Mouse (Mus musculus) mouse embryonic stem cell (cell line): ENCODE measurements at regions not wholly inside any gene's neighbourhood (a gene's known extent, or its start where the extent isn't known, plus 50 kb on each side); places are given as distances from the start of the nearest gene placed in this dataset.

Source experiments
- in situ Hi-C, 2 experiments: fragments of 300-500 bp; cut with MboI; formaldehyde crosslinking; loops; 1 replicate in 1 of 2; 3 replicates in 1 of 2; pipeline ENCODE4 v1.14.3; 2019 to 2020; ENCODE audit warnings: low sequenced_read_pairs in 2 of 2, low pct_unique_long_range_greater_than_20kb in 1 of 2, mixed read lengths in 1 of 2; ENCODE audit not compliant: unreplicated experiment in 1 of 2

DNA sequence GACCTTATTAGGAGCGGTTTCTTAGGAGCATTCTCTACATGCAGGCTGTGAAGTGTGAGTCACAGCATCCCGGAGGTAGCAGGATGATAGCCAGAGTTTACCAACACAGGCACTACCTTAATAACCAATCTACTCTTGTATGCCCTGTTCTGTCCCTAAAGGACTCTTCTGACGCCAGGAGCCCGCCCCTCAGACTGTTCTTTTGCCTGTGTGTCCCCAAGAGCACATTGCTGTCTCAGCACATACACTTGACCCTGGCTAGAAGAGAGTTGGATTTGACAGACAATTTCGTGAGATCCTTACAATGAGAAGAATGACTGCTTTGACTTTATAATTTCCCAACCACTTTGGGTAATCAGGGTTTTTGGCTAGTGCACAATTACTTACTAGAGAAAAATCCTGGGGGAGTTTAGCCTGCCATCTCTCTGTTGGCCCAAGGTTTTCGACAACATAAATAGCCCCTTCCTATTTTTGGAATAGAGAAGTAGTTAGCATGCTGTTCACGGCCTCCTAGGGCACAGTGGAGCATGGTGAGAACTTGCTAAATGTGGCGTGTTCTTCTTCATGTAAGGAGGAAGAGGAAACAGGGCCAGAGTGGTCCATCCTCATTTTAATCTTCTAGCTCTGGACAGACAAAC is 122.3 kb upstream of the C1qtnf7 start:
- in situ Hi-C loops = no loop called here

DNA sequence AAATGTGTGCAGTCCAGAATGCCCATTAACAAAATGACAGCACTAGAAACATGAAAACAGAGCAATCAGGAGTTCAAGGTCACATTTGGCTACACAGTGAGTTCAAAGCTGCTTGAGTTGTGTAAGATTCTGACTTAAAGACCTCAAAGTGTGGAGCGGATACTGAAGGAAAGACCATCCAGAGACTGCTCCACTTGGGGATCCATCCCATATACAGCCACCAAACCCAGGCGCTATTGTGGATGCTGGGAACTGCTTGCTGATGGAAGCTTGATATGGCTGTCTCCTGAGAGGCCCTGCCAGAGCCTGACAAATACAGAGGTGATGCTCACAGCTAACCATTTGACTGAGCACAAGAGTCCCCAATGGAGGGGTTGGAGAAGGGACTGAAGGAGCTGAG is 98.1 kb upstream of the C1qtnf7 start:
- in situ Hi-C loops = loop anchor here in 1 of 2 experiments (25.0 kb wide), 1 partner anchor 220 kb away; no protein-coding TSS in a partner anchor

DNA sequence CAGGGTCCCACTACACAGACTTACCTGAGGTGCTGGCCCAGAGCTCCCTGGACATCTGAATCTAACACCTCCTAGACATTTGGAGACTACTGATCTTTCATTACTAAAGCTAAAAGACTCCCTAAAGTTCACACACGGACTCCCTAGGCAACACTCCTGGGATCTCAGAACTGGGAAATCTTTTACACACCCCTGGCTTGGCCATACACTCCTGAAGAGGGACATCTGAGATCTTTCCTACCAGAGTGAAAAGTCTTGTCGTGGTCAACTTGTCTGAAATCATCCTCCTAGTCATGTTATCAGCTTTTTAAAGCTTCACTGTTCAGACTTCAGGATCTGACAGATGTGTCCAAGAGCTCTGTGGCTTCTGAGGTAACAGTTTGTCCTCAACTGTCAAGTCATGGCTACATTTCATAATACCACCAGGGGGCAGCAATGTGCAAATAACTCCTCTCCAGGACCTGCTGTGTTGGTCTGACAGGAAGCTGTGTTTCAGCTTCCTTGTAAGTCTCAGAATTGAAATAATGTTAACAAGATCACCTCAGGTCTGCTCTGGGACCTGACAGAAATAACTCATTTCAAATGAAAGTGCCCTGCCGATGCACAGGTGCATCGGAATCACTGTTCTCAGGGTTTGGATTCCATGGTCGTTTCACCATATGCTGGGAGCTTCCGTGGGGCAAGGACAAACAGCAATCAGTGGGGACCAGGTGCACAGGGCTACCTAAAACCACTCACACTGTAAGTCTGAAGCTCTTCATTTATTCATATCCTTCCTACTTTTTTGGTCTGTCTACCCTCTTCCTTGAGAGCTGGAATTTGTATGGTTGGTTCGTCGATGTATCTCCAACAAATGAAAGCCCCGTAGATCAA is 92.3 kb upstream of the C1qtnf7 start:
- in situ Hi-C loops = loop anchor here in 1 of 2 experiments (25.0 kb wide), 1 partner anchor 214 kb away; no protein-coding TSS in a partner anchor

DNA sequence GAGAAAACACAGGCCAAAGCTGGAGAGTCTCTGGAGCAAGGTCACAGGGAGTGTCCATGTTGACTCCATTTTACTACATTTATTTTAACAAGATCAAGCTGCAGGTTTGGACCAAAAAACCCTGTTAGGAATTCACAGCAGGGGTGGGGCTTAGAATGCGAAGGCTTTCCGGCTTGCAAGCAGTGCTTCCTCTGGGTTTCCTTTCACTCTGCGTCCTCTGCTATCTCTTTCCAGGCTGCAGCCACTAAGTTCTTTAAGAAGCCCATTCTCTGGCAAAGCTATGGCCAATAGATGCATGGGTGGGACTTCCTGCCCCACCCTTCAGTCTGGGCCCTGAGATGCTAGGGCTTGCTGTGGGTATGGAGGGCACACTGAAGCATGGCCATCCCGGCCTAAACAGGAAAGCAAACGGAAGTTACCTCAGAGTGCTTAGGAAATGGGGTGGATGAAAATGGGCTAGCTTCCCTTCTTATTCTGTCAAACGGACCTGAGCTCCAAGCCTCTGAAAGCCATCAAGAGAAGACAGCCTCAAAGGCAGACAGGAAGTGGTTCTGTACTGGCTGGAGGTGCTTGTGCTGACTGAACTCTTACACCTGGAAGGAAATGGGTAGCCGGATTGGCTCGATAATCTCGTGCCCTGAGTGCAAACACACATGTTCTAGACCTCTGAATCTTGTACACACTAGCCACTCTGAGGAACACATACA is 90.6 kb upstream of the C1qtnf7 start:
- in situ Hi-C loops = loop anchor here in 1 of 2 experiments (25.0 kb wide), 1 partner anchor 213 kb away; no protein-coding TSS in a partner anchor

DNA sequence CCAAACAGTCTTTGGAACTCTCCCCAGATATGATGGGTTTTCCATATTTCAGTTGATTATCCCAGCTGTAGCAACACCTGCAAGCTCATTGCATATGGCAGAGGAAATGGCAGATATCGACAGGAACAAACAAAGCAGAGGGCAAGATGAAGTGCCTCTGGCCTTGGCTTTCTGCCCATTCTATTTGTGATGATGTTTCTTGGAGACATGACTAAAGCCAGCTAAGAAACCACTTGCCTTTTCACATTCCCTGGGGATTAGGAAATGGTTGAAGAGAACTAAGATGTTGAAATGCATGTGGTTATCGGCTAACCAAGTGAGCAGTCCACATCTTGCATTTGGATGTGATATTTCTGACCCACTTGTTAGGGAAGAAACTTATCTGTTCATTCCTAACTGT is 82.0 kb upstream of the C1qtnf7 start:
- in situ Hi-C loops = no loop called here

DNA sequence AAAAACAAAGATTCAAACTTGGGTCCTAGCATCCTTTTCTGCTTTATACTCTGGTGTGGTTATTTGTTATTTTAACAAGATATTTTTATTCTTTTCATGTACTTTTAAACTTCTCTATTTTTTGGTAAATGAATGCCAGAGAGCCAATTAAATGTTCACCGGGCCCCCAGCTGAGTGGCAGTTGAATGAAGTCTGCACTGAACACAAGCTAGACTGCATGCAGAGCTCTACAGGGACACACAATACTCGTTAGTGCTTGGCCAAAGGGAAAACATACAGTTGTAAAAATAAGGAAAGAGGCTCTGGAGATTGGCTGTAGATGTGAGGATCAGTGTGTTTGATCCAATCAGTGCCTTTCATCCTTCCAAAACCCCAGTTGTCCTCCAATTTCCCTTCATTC is 76.1 kb upstream of the C1qtnf7 start:
- in situ Hi-C loops = no loop called here

DNA sequence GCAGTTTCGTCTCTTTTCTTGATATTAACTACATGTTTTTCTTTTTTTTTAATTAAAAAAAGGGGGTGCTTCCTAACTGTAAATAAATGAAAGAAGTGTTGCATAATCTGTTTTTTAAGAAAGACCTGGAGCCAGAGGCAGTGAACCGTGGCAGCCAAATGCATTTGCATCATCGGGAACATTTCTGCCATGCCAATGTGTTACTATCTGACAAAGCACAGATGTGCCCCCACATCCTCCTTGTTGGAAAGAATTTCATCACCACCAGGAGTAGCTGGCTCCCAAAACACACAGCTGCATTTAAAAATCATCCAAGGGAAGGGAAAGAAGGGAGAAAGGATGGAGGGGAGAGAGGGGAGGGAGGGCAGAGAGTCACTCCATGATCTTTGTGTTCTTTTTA is 74.0 kb upstream of the C1qtnf7 start:
- in situ Hi-C loops = no loop called here

DNA sequence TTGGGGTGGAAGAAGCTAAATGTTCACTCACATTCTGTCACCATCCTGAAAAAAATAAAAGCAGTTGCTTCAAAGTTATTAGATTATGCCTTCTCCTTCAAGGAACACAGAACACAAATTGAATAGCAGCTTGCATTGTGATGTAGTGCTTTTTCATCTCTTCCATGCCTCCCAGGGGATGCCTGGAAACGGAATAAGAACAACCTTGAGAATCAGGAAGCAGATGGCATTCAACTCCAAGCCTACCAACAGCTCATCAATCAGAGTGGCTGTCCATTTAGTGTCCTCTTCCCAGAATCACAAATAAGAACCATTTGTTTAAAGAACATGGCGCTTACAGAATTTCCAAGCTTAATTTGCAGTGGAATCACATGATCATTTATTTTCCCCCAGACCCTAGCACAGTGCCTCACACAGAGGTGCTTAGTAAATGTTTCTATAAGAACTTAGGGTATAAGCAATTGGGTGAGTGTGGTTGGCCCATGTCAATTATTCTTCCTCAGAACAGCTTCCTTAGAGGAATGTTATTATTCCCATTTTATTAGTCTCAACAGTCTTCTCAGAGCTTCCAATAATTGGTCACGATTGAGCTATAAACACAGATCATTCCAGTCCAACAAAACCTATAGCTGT is 70.6 kb upstream of the C1qtnf7 start:
- in situ Hi-C loops = no loop called here

DNA sequence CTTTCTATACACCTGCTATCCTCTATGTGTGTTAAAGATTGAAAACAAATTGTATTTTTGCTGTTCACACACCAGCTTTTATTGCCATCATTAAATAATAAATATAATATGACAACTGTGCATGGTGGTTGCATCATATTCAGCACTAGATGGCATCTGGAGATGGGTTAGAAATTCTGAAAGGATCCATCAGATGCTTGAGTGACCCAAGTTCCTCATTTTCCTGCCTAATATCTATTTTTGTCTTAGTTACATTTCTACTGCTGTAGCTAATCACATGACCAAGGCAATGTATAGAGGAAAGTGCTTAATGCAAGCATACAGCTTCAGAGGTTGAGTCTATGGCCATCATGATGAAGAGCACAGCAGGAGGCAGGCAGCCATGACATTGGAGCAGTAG is 69.7 kb upstream of the C1qtnf7 start:
- in situ Hi-C loops = no loop called here

DNA sequence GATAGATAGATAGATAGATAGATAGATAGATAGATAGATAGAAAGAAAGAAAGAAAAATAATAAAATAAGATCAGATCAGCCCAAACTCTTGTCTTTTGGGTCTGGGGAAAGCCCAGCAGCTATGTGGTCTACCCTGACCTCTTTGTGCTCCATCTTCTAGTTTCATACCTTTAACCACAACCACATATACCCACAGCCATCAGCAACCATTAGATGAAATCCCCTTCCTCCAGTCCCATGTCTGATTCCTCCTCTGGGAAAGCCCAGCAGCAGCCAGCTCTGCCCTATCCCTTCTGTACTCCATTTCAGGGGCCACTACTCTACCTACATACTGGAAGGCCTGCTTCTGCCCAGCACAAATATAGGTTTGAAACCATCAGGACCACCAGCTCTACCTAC is 69.0 kb upstream of the C1qtnf7 start:
- in situ Hi-C loops = no loop called here

DNA sequence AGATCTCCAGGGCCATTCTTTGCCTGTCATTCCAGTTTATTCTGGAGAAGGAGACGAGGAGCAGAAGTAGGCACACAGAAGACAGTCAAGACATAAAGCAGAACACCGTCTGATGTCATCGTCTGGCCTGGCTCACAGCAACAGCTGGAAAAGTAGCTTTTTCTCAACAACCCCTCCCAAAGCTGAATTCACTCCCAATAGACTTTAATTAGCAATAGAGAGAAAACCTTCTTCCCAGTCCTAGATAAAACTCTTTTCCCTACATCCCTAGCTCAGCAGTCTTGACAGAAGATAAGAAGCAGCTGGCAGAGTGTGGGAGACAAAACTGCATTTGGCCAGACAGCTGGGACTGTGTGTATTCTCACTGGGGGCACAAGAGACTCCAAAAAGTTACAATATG is 59.3 kb upstream of the C1qtnf7 start:
- in situ Hi-C loops = no loop called here

DNA sequence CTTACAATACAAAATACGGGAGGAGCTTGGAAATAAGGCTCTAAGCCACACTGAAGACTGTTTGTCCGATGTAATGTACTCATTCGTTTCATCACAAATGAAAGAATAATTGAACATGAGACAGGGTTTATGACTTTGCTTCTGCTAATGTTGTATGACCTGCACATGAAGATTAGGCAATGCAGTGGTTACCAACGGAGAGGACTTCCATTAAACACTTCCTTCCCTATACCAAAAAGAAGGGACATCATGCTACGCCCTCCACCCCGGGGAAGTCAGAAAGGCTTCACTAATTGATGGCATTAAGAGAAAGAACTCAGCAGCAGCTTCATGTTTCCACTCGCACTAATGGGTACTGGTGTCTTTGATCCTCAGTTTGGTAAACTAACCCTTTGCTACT is 57.6 kb upstream of the C1qtnf7 start:
- in situ Hi-C loops = no loop called here

DNA sequence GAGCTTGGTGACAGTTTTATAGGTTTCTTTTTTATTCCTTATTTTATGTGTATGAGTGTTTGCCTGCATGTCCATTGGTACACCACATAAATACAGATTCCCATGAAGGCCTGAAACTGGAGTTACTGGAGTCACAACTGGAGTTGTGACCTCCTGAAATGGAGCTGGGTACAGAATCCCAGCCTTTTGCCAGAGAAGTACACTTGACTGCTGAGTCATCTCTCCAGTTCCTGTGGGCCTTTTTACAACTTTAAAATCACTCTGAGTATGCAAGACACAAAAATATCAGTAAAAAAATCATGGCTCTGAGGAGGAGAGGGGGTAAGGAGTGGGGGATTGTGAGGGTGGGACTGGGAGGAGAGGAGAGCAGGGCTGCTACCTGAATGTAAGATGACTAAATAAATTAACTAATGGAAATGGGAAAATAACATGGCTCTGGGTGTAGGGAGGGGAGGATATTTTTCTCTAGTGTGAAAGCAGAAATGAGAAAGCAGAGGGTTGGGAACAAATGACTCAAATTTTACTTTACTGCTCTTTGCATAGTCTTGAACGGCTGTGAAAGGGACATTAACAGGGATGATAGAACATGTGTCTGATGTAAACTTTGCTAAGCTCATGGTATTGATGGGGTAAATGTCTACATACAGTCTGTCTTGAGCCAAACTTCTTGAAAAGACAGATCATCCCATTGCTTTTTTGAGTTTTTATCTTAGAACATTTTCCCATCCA is 53.2 kb upstream of the C1qtnf7 start:
- in situ Hi-C loops = no loop called here
